In genomic region chr9:99376591-99377418, GRCm38 (mm10) we compare ENCODE assay signal across 8 mouse cellular contexts. TPM values are rescaled to one million over a fixed set of nuclear protein-coding genes. Genes with fewer than 3 reads are reported as not detected.
DNase-seq lines count a peak whose midpoint lies in the region; ATAC-seq and TF ChIP-seq lines count a peak whose summit lies in the region.

No protein-coding gene starts in this region.

- TF ChIP-seq POLR2A in ES-Bruce4 (IDR thresholded peaks at IDR 0.05; ENCODE audit: insufficient read depth, low read length): no peak

- TF ChIP-seq EP300 in ES-Bruce4 (IDR thresholded peaks at IDR 0.05; ENCODE audit: insufficient read depth, low read depth, low read length): no peak

- H3K9ac ChIP-seq in intestine, embryonic 14.5 days (ENCODE audit: low read length): no peak overlapping the region
- H3K9ac ChIP-seq in intestine, embryonic 16.5 days (ENCODE audit: low read depth, low read length): no peak overlapping the region
- H3K9ac ChIP-seq in ES-Bruce4 (ENCODE audit: low read depth, poor library complexity, severe bottlenecking): no peak overlapping the region

- WGBS in intestine, embryonic 14.5 days: 9% methylated on average over 14 of the region's 14 CpGs
- 10% methylated on average over 14 of the region's 14 CpGs for WGBS in intestine, embryonic 16.5 days

- no peak overlapping the region for H3K27ac ChIP-seq in intestine, embryonic 14.5 days (ENCODE audit: low read depth)
- H3K27ac ChIP-seq in intestine, embryonic 16.5 days (ENCODE audit: low read length): no peak overlapping the region
- H3K27ac ChIP-seq in ES-Bruce4 (ENCODE audit: insufficient read depth, low read length): no peak overlapping the region

- no peaks in the 10 kb centered on the region for H3K4me1 ChIP-seq in intestine, embryonic 14.5 days (replicated peaks; ENCODE audit: control insufficient read depth, insufficient read depth, low read length)
- no peaks in the 10 kb centered on the region for H3K4me1 ChIP-seq in intestine, embryonic 16.5 days (ENCODE audit: control insufficient read depth, insufficient read depth, low read length)
- no peaks in the 10 kb centered on the region for H3K4me1 ChIP-seq in ES-Bruce4 (ENCODE audit: control insufficient read depth, insufficient read depth, low read length)
- peaks cover 11% of the 10 kb centered on the region for H3K4me1 ChIP-seq in megakaryocyte, embryonic 14.5 days

- peak; percentile 78 for DNase-seq in intestine, embryonic 14.5 days (ENCODE audit: low spot score)
- peak; percentile 50 to 70 for DNase-seq in cerebellum, adult 18-20 months
- peak; percentile 64 for DNase-seq in forelimb bud, embryonic 11.5 days (ENCODE audit: low read depth, low spot score)
- DNase-seq in induced T-regulatory cell, adult 2 months (ENCODE audit: low read depth): peak; percentile 67
- peak; percentile 23 for DNase-seq in skeletal muscle tissue, adult 2 months (ENCODE audit: low read depth, low spot score)

- H3K4me3 ChIP-seq in intestine, embryonic 14.5 days (ENCODE audit: low read depth, low read length): no peak overlapping the region
- H3K4me3 ChIP-seq in intestine, embryonic 16.5 days (ENCODE audit: low read length): no peak overlapping the region
- H3K4me3 ChIP-seq in ES-Bruce4 (ENCODE audit: low read depth, low read length): no peak overlapping the region
- H3K4me3 ChIP-seq in megakaryocyte, embryonic 14.5 days (replicated peaks): peak overlapping the region; percentile 70

- no peak; the same call in 1 of the 2 replicates for ATAC-seq in intestine, embryonic 14.5 days (replicated peaks; ENCODE audit: low FRiP score, low TSS enrichment, low read depth)
- ATAC-seq in intestine, embryonic 16.5 days: no peak

- H3K36me3 ChIP-seq in intestine, embryonic 14.5 days (ENCODE audit: control insufficient read depth, insufficient read depth, low read length): no peaks in the 10 kb centered on the region
- no peaks in the 10 kb centered on the region for H3K36me3 ChIP-seq in intestine, embryonic 16.5 days (ENCODE audit: control insufficient read depth, insufficient read depth, low read length)
- no peaks in the 10 kb centered on the region for H3K36me3 ChIP-seq in ES-Bruce4 (ENCODE audit: control insufficient read depth, insufficient read depth, low read length, poor library complexity, severe bottlenecking)
- no peaks in the 10 kb centered on the region for H3K36me3 ChIP-seq in megakaryocyte, embryonic 14.5 days (replicated peaks; ENCODE audit: low read length)

- TF ChIP-seq CTCF in ES-Bruce4 (IDR thresholded peaks at IDR 0.05; ENCODE audit: low read depth, low read length): peak; percentile 78

- H3K9me3 ChIP-seq in intestine, embryonic 14.5 days (ENCODE audit: control insufficient read depth, low read length): no peaks in the 10 kb centered on the region
- H3K9me3 ChIP-seq in intestine, embryonic 16.5 days (ENCODE audit: control insufficient read depth, low read length): no peaks in the 10 kb centered on the region
- no peaks in the 10 kb centered on the region for H3K9me3 ChIP-seq in ES-Bruce4 (replicated peaks; ENCODE audit: control insufficient read depth, insufficient read depth, low read length, poor library complexity, severe bottlenecking)
- no peaks in the 10 kb centered on the region for H3K9me3 ChIP-seq in megakaryocyte, embryonic 14.5 days

- H3K27me3 ChIP-seq in intestine, embryonic 14.5 days (replicated peaks; ENCODE audit: control insufficient read depth, insufficient read depth, low read length): no peaks in the 10 kb centered on the region
- H3K27me3 ChIP-seq in intestine, embryonic 16.5 days (replicated peaks; ENCODE audit: control insufficient read depth, insufficient read depth, low read length): no peaks in the 10 kb centered on the region
- H3K27me3 ChIP-seq in ES-Bruce4 (ENCODE audit: control insufficient read depth, insufficient read depth, low read length, poor library complexity, severe bottlenecking): no peaks in the 10 kb centered on the region
- H3K27me3 ChIP-seq in megakaryocyte, embryonic 14.5 days (replicated peaks): peaks cover 46% of the 10 kb centered on the region

- no peak overlapping the region for H3K4me2 ChIP-seq in intestine, embryonic 14.5 days (ENCODE audit: low read length)
- no peak overlapping the region for H3K4me2 ChIP-seq in intestine, embryonic 16.5 days (ENCODE audit: low read depth, low read length)

RNA-seq across cellular contexts. Expression of gene Esyt3, which starts 18.4 kb away (rescaled TPM):
- polyA plus RNA-seq in intestine, embryonic 14.5 days (2014; fragmentation: Nextera tagmentation; extraction: Ambion mirVana): 0.24 and 0.38 TPM in 2 replicates
- polyA plus RNA-seq in intestine, embryonic 16.5 days (2015; fragmentation: Nextera tagmentation; extraction: Ambion mirVana): 0.38 and 0.40 TPM in 2 replicates
- 4.9 and 5.8 TPM in 2 replicates for polyA plus RNA-seq in ES-Bruce4 (2011; ENCODE audit: insufficient read depth, insufficient read length, low read depth, missing spikeins)
- polyA plus RNA-seq in megakaryocyte, embryonic 14.5 days (2012; ENCODE audit: insufficient read depth, low replicate concordance): not detected in 2 replicates

Comparison
In these comparisons a context has a peak if more than half of its experiments do, and no peak if none do; other contexts are left out.
1. DNase-seq: peak in every context shown above with its lines; median percentile 78 in intestine, embryonic 14.5 days; 67 in induced T-regulatory cell, adult 2 months; 64 in forelimb bud, embryonic 11.5 days; 60 in cerebellum, adult 18-20 months; 23 in skeletal muscle tissue, adult 2 months.